Mouse (Mus musculus) hindbrain, embryonic 10.5 days (tissue): ENCODE data around the gene 9230102O04Rik. TPM values are rescaled to one million over a fixed set of nuclear protein-coding genes. Genes with fewer than 3 reads are reported as not detected.

Experiments used
- DNase-seq: peaks from one replicate; pipeline ENCODE4 v3.0.0-alpha.2; 2017; ENCODE audit warnings: low spot score
- H3K27ac ChIP-seq: fragments of 300-500 bp; sonication (generic); 2 replicates; pipeline ENCODE4 v1.5.1; 2016; ENCODE audit warnings: mild to moderate bottlenecking, moderate library complexity
- H3K27me3 ChIP-seq: fragments of 300-500 bp; sonication (generic); 2 replicates; pipeline ENCODE4 v1.6.1; 2016; ENCODE audit warnings: mild to moderate bottlenecking; ENCODE audit not compliant: poor library complexity, insufficient read depth, severe bottlenecking
- H3K36me3 ChIP-seq: fragments of 300-500 bp; sonication (generic); 2 replicates; pipeline ENCODE4 v1.6.1; 2016; ENCODE audit warnings: mild to moderate bottlenecking, moderate library complexity
- H3K4me1 ChIP-seq: fragments of 300-500 bp; sonication (generic); replicated peaks from 2 replicates; pipeline ENCODE4 v1.6.1; 2016; ENCODE audit warnings: mild to moderate bottlenecking
- H3K4me3 ChIP-seq: fragments of 300-500 bp; sonication (generic); 2 replicates; pipeline ENCODE4 v1.5.1; 2016; ENCODE audit warnings: mild to moderate bottlenecking, moderate library complexity
- H3K9me3 ChIP-seq: fragments of 300-500 bp; sonication (generic); 2 replicates; pipeline ENCODE4 v1.6.1; 2016; ENCODE audit warnings: mild to moderate bottlenecking, moderate library complexity
- WGBS: fragments of 180-500 bp; shearing (Covaris S2); methylation state at CpG from one replicate; pipeline ENCODE4 v1.1.7; 2016; 5-methylcytosine and 5-hydroxymethylcytosine counted together
- polyA plus RNA-seq: library from polyadenylated mRNA; unstranded; fragments of >200 nt; fragmentation: Nextera tagmentation; extraction: Ambion mirVana; gene quantifications from 2 replicates; pipeline ENCODE4 v1.2.1, GENCODE M21; 2016

9230102O04Rik gene
- polyA plus RNA-seq, 1 experiment from 2014 or later, result 0.54 TPM

DNA sequence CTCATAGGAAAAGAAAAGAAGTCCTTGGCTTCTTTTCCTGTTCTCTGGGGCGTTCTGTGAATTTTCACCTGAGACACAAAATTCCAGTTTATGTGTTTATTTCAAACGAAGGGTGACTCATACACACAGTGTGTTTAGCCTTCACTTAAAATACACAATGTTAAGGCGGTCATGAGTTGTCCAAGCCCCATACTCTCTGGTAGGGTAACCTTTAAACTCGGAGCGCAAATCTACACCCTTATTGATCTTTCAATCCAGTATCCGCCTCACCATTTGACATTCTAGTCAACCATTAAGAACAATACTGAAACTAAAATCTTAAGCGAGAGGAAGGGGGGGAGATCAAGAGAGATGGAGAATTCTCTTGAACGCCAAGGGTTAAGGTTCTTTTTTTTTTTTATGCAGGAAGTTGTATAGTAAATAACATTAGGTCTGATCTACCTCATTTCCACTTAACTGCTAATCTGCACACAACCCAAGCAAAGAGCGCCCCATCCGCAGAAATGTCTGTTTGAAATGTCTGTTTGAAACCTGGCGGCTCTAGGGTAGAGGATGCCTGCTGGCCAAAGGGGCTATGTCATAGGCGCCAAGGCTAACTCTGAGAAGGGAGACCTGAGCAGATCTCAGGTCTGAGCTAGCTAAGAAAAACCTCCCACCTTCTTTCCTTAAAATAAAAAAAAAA lies 13.5 kb downstream of the 9230102O04Rik start:
- peak overlapping the region; percentile 61 for H3K4me3 ChIP-seq
- no peaks in the 10 kb centered on the region for H3K36me3 ChIP-seq
- peaks cover 61% of the 10 kb centered on the region for H3K4me1 ChIP-seq
- H3K9me3 ChIP-seq, result no peaks in the 10 kb centered on the region
- H3K27me3 ChIP-seq, result peaks cover 93% of the 10 kb centered on the region
- no peak overlapping the region for H3K27ac ChIP-seq
- DNase-seq, result no peak
- 5% methylated on average over 12 of the region's 12 CpGs for whole genome bisulfite sequencing

DNA sequence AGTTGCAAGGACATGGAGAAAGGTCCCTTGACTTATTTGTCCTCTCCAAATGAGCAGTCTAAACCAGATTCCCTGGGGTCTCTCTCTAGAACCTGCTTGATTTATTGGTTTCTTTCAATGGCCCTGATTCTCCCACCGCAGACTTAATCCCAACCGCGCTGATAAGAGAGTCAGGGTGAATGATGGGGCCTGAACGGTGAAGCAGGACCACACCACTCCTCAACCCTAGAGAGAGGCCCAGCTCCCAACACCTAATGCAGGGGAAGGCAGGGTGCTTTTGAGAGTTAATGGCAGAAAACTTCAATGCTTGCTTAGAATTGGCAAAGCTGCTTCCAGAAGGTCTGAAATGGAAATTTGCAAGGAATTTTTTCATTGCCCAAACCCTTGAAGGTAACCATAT lies 14.1 kb downstream of the 9230102O04Rik start:
- Histone ChIP-seq H3K27ac (no peak overlapping the region), H3K4me3 (peak overlapping the region; percentile 61; the same call in 1 of the 2 replicates), H3K4me1 (peaks cover 57% of the 10 kb centered on the region), H3K9me3 (no peaks in the 10 kb centered on the region), H3K27me3 (peaks cover 93% of the 10 kb centered on the region), H3K36me3 (no peaks in the 10 kb centered on the region)
- 3% methylated on average over 4 of the region's 4 CpGs for WGBS
- no peak for DNase-seq

DNA sequence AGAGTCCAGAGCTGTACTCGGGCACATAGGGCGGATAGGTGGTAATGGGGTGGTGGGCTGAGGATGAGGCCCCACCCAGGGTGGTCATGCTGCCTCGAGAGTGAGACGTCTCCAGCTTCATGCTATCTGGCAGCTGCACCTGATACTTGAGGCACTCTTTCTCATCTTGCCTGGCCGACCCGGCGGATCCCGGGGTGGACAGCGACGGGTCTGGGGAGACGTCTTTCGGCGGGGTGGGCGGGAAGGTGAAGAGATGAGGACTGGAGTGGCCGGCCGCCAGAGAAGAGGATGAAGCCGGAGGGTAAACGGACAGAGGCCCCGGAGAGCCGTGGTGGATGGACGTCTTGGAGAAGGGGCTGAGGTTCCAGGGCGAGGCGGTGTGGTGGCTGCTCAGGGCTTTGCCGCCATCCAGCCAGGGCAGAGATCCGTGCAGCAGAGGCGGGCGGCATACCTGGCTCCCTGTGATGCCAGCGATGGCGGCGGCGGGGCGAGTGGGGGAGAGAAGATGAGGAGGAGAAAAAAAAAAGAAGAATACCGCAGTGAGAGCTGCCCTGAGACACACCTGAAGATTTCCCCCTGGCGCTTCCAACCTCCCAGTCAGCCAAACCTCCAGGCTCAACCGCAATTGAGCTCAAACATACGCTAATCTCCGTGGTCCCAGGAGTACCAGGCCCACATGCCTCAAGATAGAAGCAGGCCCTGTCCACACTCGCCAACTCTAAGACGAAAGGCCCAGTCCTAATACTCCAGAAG lies 14.7 kb downstream of the 9230102O04Rik start:
- WGBS, result 2% methylated on average over 39 of the region's 39 CpGs
- DNase-seq, result peak; percentile 39
- no peaks in the 10 kb centered on the region for H3K36me3 ChIP-seq
- H3K4me3 ChIP-seq, result peak overlapping the region; percentile 61
- peaks cover 93% of the 10 kb centered on the region for H3K27me3 ChIP-seq
- peaks cover 53% of the 10 kb centered on the region for H3K4me1 ChIP-seq
- no peaks in the 10 kb centered on the region for H3K9me3 ChIP-seq
- no peak overlapping the region; the same call in 1 of the 2 replicates for H3K27ac ChIP-seq

DNA sequence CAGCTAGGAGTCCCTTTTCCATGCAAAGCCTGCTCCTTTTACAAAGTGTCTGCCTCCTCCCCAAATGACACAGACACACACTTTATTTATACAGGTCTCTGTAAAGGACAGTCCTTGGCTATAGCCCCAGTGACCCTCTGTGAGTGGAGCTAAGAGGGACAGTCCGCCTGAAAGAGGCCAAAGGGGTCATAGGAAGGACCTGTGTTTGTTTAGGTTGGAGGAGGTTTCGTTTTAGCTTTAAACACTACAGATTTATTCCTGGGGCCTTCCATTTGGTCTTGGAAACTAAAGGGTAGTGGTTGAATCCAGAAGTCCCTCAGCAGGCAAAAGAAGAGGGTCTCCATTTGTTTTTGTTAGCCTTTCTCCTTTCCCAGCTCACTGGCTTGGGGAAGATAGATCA lies 15.6 kb downstream of the 9230102O04Rik start:
- Histone ChIP-seq H3K36me3 (no peaks in the 10 kb centered on the region), H3K4me3 (peak overlapping the region; percentile 61; the same call in 1 of the 2 replicates), H3K27ac (no peak overlapping the region), H3K27me3 (peaks cover 99% of the 10 kb centered on the region), H3K4me1 (peaks cover 48% of the 10 kb centered on the region), H3K9me3 (no peaks in the 10 kb centered on the region)
- 6% methylated on average over 2 of the region's 2 CpGs for WGBS
- DNase-seq, result no peak

DNA sequence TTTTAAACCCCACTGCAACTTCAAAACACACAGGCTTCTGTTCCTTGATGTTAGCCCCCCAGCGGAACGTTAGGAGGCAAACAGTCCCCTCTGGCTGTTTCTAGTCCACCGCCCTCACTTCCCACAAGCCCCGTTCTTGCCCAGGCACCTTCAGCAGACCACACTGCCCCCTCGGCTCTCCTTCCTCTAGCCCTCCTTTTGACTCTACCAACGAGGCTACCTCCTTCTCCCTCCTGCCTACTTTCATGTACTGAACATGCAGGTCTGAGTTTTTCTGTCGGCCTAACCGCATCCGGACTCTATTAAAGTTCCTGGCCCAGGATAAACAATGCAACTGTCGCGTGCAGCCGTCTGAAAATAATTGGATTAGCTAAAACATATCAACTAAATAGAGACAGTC lies 16.7 kb downstream of the 9230102O04Rik start:
- Histone ChIP-seq H3K27ac (0 out of 2 replicates have a peak overlapping the region, but pooled peaks have one; percentile 3), H3K27me3 (peaks cover 91% of the 10 kb centered on the region), H3K4me1 (peaks cover 39% of the 10 kb centered on the region), H3K4me3 (peak overlapping the region; percentile 32), H3K36me3 (no peaks in the 10 kb centered on the region), H3K9me3 (no peaks in the 10 kb centered on the region)
- DNase-seq, result peak; percentile 35
- WGBS, result 2% methylated on average over 12 of the region's 12 CpGs

DNA sequence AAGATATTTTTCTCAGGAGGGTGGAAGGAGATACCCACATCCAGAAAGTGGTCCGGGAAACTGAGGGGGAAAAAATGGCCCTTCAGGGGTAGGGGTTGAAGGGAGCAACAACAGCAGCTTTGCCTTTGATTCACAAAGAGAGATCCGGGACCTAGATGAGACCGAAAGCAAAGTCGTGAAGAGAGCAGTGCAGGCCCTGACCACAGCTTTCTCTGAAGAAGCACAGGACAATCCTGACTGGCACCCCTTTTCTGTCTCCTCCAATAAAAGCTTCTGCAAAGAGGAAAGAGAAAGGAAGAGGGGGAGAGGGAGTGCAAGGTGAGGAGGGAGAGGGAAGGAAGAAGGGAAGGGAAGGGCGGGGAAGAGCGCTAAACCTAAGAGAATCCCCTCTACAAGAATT lies 17.5 kb downstream of the 9230102O04Rik start:
- Histone ChIP-seq H3K4me3 (no peak overlapping the region), H3K27ac (no peak overlapping the region), H3K36me3 (no peaks in the 10 kb centered on the region), H3K9me3 (no peaks in the 10 kb centered on the region), H3K27me3 (peaks cover 82% of the 10 kb centered on the region), H3K4me1 (peaks cover 31% of the 10 kb centered on the region)
- no peak for DNase-seq
- 11% methylated on average over 6 of the region's 6 CpGs for WGBS

DNA sequence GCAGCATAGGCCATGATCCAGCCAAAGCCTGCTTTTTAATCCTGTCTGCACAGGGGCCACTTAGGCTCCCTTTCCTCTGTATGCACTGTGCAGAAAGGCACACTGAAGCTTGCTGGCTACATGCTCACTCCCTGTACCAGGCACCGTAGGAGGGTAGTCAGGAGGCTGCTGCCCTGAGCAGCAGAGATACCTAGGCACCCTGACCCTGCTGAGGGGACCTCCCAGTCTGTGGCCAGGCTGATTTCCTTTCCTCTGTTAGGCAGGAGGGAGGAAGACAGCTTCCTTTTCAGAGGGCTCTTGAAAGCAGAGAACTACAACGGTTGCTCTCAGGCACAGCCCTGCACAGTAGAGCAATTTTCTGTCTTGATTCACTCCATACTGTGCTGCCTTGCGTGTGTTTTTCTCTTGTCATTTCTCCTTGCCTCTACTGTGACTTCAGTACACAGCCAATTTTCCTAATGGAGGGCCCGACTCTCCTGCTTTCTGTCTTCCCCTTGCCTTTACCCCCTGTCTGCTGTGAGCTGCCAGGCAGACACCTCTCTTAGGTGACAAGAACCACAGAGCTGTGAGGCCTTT lies 18.1 kb downstream of the 9230102O04Rik start:
- DNase-seq, result no peak
- no peaks in the 10 kb centered on the region for H3K36me3 ChIP-seq
- 20% methylated on average over 4 of the region's 4 CpGs for WGBS
- H3K4me3 ChIP-seq, result no peak overlapping the region
- H3K27ac ChIP-seq, result no peak overlapping the region
- no peaks in the 10 kb centered on the region for H3K9me3 ChIP-seq
- peaks cover 30% of the 10 kb centered on the region for H3K4me1 ChIP-seq
- peaks cover 76% of the 10 kb centered on the region for H3K27me3 ChIP-seq

DNA sequence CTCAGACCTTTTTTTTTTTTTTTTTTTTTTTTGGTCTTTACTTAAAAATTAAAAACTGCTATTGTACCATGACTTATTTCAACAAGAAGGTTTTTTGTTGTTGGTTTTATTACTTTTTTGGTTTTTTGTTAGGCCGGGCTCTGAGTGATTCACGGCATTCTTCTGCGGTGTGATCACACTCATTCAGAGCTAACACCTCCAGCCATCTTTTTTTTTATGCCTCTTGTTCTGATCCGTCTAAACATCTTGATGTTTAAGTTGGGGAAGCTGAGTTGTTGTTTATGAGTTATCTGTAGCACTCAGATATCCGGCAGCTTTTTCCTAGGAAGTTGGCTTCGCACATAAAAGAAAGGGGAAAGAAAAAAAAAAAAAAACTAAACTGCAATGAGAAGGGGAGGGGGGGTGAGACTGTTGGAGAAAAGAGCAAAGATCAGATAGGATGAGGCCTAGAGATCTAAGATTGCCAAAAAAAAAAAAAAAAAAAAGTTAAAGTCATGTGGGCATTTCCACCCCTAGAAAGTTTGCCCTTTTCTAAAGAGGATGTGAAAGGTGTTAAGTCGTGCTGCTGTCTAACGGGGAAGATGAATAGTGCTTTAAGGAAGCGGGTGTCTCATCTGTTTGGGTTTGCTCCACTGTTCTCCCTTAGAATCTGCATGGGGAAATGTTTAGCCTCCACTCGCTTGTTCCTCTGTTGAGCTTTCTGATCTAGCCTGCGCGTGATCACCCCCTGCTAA lies 22.1 kb downstream of the 9230102O04Rik start:
- Histone ChIP-seq H3K4me1 (peaks cover 15% of the 10 kb centered on the region), H3K9me3 (no peaks in the 10 kb centered on the region), H3K36me3 (no peaks in the 10 kb centered on the region), H3K4me3 (no peak overlapping the region), H3K27me3 (peaks cover 36% of the 10 kb centered on the region), H3K27ac (no peak overlapping the region)
- 76% methylated on average over 12 of the region's 12 CpGs for WGBS
- no peak for DNase-seq

DNA sequence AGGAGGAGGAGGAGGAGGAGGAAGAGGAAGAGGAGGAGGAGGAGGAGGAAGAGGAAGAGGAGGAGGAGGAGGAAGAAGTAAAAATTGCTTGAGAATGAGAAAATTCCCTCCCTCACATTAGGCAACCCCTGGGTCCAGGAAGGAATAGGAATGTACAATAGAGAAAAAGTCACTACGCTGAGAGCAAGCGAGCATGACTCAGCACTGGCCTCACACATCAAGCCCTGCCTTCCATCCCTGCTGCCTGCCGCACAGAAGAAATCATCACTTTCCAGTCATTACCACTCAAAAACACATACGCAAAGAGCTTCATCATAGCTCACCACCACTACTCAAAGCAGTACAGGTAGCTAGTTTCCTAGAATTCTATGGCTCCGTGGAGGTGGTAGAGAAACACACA lies 28.6 kb downstream of the 9230102O04Rik start:
- H3K36me3 ChIP-seq, result no peaks in the 10 kb centered on the region
- H3K4me1 ChIP-seq, result no peaks in the 10 kb centered on the region
- DNase-seq, result no peak
- H3K27me3 ChIP-seq, result no peaks in the 10 kb centered on the region
- WGBS, result 85% methylated on average over 5 of the region's 5 CpGs
- H3K27ac ChIP-seq, result no peak overlapping the region
- H3K9me3 ChIP-seq, result no peaks in the 10 kb centered on the region
- no peak overlapping the region for H3K4me3 ChIP-seq

DNA sequence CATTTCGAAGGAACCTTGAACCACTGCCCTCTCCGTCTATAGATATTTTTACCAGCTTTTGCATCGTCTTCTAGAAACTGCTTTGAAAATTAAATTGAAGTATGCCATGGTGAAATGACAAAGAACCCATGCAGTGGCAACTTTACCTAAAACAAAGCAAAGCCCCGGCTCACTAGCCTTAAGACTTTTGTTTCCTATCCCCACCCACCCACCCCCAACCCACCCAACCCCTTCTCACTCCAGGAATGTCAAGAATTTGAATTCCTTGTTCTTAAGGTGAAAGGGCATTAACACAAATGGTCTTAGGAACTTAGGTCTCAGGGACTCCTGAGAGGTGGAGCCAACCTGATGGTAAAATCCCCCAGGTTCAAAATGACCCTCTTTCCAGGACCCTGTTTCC lies 33.5 kb downstream of the 9230102O04Rik start:
- whole genome bisulfite sequencing, result 29% methylated on average over 3 of the region's 4 CpGs
- DNase-seq, result no peak

DNA sequence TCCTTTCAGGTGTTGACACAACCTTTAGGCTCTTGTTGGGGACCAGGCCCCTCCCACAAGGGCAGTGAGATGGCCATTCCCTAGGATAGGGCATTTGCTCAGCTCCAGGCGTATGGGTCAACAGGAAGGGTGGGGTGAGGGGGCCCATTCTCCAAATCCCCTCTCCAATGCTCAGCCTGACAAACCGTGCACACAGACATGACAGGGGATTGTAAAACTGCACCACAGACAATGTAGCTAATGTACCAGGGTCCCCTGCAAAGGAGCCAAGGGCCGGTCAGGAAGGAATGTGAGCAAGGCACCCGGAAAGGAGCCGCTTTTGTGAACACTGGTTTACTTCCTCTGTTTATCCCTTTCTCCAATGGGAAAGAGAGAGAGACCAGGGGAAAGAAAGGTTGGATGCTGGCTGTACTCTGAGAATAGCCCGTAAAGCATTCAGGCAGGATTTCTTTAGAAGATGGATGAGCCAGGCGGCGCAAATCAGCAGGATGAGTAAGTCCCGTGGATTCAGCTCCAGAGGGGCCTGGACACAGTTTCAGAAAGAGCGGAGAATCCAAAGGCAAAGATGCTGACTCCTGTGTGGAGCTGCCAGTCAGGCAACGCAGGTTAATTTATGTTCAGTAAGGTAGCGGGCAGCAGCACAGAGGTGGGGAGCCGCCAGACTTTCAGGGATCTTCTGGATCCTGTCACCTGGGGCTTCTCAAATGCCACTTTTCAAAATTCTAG lies 36.3 kb downstream of the 9230102O04Rik start:
- no peaks in the 10 kb centered on the region for H3K36me3 ChIP-seq
- 52% methylated on average over 13 of the region's 13 CpGs for WGBS
- no peak for DNase-seq
- H3K27ac ChIP-seq, result no peak overlapping the region
- H3K9me3 ChIP-seq, result no peaks in the 10 kb centered on the region
- no peak overlapping the region for H3K4me3 ChIP-seq
- H3K27me3 ChIP-seq, result no peaks in the 10 kb centered on the region
- peaks cover 10% of the 10 kb centered on the region; the same call in 1 of the 2 replicates for H3K4me1 ChIP-seq

More for the DNA sequence above, 33.5 kb downstream of the 9230102O04Rik start:
- Histone ChIP-seq H3K4me3 (no peak overlapping the region), H3K36me3 (no peaks in the 10 kb centered on the region), H3K27ac (no peak overlapping the region), H3K4me1 (peaks cover 10% of the 10 kb centered on the region; the same call in 1 of the 2 replicates), H3K9me3 (no peaks in the 10 kb centered on the region), H3K27me3 (no peaks in the 10 kb centered on the region)

DNA sequence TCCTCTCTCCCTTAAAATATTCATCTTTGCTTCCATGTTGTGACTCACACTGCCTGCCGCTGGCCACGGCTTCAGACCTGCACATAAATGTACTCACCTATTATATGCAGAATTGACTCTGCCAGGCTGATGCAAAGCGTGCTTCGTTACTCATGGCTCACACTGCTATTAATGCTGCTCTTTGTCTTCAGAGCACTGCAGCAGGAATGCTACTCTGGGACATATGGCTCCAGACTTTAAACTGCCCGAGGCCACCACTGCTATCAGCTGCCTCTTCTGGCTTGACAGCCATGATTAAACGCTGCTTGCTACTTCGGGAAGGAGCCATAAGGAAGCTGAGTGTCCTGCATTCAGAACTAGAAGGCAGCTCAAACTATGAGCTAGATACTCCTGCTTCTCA lies 54.1 kb downstream of the 9230102O04Rik start:
- no peak for DNase-seq
- H3K36me3 ChIP-seq, result no peaks in the 10 kb centered on the region
- no peaks in the 10 kb centered on the region for H3K4me1 ChIP-seq
- H3K9me3 ChIP-seq, result 0 out of 2 replicates have a peak, but pooled peaks cover 5% of the 10 kb centered on the region
- no peak overlapping the region for H3K4me3 ChIP-seq
- 82% methylated on average over 7 of the region's 7 CpGs for WGBS
- H3K27me3 ChIP-seq, result no peaks in the 10 kb centered on the region
- H3K27ac ChIP-seq, result no peak overlapping the region
